Mouse (Mus musculus) heart, postnatal 4 days (tissue): ENCODE data around the gene Cck. TPM values are rescaled to one million over a fixed set of nuclear protein-coding genes. Genes with fewer than 3 reads are reported as not detected.
"Not testable (repeated sequence)": the region's sequence is repeated elsewhere in the genome, so short reads cannot be mapped to it uniquely, and the experiment has no call there.

Experiments used
- DNase-seq: peaks from one replicate; pipeline ENCODE4 v3.0.0; 2021
- total RNA-seq, 2 experiments: library from RNA; stranded (reverse); gene quantifications; 2 replicates each; pipeline ENCODE4 v1.2.3; 2021

Gene Cck
- total RNA-seq, 2 experiments from 2014 or later = 0.64 TPM; not detected in 1

DNA sequence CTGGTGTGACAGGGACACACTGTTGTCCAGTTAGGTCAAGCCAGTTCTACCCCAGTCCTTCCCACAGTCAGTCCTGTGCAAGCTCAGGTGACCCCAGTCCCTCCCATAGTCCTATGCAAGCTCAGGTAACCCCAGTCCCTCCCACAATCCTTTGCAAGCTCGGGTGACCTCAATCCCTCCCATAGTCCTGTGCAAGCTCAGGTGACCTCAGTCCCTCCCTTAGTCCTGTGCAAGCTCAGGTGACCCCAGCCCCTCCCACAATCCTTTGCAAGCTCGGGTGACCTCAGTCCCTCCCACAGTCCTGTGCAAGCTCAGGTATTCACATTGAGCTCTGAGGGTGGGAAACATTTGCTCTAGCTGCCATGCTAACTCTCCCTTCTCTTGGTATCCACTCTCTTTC is 35.5 kb downstream of the Cck start:
- no peak for DNase-seq

- DNase-seq = peak; percentile 71
Measured at GRCm38 (mm10) chr9:121458466-121458865, 37.0 kb downstream of the Cck start.

DNA sequence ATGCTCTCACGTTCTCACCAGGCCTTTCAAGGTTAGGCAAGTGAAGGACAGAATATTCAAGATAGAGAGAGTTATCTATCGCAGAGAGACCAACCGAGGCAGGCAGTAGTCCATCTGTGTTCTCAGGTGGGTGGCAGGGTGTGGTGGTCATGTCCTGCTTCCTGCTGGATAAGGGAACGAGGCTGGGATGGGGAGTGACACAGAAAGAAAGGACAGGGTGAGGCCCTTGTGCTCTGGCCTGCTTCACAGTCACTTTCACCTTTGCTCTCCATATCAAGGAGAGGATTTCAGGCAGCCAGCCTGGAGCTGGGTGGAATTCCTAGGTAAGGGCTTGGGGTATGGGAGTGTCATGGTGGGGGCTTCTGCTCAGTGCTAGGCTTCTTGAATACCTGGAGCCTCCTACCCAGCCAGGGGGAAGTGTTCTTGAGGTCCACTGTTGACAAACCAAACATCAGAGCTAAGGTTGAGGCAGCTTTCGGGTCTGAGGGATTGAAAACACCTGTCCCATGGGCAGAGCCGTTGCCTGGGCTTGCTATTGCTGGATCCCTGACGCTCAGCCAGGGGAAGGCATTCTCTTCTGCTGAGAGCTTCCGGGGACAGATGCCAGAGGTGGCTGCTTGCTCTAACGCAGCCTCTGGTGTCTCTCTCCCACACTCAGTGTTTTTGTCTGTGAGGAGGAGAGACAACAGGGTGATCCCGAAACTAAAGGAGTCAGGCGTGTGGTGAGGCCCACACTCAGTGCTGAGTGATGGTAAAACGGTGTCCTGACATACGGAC is 38.6 kb downstream of the Cck start:
- DNase-seq = peak; percentile 32

DNA sequence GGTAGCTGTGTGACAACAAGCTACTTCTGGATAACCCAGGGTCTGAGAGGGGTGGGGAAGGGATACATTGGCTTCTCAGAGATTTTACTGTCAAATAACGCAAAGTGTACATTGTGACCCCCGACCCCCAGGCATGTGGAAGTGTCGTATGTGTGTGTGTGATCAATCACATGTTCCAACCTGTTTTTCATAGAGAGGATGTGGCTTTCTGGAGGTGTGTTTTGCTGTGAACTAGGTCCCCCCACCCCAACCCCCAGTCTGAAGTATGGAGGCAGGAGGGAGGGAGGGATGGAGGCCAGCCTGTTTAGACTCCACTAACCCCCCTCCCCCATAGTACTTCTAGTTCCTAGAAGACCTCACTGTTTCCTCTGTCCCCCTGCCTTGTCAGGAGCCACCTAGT is 40.6 kb downstream of the Cck start:
- DNase-seq = no peak

- DNase-seq = not testable (repeated sequence)
Measured at GRCm38 (mm10) chr9:121452342-121452942, 43.1 kb downstream of the Cck start.

DNA sequence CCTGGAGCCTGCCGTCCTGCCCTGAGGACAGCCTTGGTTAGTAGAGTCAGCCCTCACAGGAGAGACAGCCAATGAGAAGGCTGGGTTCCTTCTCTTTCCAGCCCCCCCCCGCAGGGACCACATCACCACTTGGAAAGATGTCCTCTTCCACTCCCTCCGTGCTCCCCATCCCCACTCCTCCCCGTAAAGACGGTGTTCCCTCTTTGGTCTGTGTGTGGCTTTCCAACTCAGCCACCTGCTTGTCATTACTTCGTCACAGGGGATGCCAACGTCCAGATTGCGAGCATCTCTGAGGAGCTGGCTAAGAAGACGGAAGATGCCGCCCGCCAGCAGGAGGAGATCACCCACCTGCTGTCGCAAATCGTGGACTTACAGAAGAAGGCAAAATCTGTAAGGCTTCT is 49.1 kb downstream of the Cck start:
- no peak for DNase-seq

- peak; percentile 41 for DNase-seq
Measured at GRCm38 (mm10) chr9:121445364-121445763, 50.1 kb downstream of the Cck start.

DNA sequence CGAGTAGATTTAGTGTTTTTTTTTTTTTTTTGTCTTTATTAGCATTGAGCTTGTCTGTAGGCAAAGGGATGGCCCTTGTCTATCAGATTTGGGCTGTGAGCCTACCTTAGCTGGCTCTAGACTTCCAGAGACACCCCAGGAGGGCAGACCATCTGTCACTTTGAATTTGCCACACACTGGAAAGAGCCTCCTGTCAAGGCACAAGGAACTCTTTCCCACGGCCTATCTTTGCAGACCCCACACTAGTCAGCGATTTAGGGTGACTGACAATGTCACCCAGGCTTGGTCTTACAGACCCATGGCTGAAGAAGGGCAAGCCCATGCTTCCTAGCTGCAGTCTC is 51.2 kb downstream of the Cck start:
- DNase-seq = no peak

DNA sequence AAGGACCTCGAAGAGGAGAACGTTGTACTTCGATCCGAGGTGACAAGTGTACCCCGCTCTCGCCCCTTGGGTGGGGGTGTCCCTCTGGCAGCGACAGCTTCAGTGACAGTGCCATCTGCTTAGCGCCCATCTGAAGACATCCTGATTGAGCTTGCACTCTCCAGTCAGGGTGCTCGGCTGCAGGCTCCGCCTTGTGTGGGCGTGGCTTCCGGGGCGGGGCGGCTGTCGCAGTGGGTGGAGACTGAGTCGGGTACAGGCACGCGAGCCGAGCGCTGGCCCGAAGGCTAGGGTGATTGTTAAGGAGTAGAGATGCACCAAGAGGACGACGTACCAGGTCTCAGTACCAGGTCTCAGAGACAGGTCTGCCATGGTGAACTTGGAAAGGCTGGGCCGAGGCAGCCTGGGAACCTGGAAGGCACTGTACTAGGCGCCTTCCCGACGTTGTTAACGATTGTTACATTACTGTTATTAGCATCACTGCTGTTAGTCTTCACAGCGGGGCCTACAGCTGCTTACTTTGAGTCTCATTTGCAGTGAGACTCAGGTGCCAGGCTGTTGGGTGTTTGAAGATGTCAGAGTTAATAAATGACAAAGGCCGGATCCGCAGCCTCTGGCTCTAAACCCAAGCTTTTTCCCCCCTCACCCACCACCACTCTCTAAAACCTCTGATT is 51.7 kb downstream of the Cck start:
- DNase-seq = peak; percentile 26

DNA sequence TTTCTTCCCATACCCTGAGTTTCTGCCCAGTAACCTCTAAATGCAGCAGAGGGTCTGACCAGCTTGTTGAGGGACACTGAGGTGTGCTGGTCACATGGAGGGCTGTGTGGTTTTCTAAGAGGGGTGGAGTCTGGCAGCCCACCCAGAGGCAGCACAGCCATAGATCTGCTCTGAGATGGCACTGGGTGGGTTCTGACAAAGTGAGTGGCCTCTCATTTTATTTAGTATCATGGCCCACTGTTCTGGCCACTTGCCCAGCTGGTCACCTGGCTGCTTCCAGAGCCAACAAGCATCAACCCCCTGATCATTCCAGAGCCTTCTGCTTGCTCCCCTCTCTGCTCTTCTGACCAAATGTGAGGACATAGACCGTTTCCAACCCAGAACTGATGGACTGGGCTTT is 53.3 kb downstream of the Cck start:
- peak; percentile 31 for DNase-seq

Other genes starting within 250 kb of the Cck start
- gene Ulk4, start 218.5 kb downstream of the Cck start, total RNA-seq = 1 to 10 TPM; 2.5 to 2.7 TPM
- gene Trak1, start 198.2 kb downstream of the Cck start, total RNA-seq = 100 to 1,000 TPM; 288 to 301 TPM
- under 1 TPM in 1 of 2 experiments, not detected in 1; 0.32 TPM for gene Lyzl4, start 146.4 kb upstream of the Cck start, total RNA-seq
- 1 to 10 TPM in 1 of 2 experiments, under 1 TPM in 1; 0.64 to 2.4 TPM for gene Vipr1, start 147.0 kb upstream of the Cck start, total RNA-seq
- 1 to 10 TPM; 5.1 to 6.4 TPM for gene Sec22c, start 209.8 kb upstream of the Cck start, total RNA-seq
- 100 to 1,000 TPM; 115 to 127 TPM for gene Ss18l2, start 214.6 kb upstream of the Cck start, total RNA-seq
- gene Nktr, start 223.5 kb upstream of the Cck start, total RNA-seq = 10 to 100 TPM; 67.6 to 73.5 TPM